Mouse (Mus musculus) brain, embryonic 14.5 days (tissue): ENCODE measurements around the gene Pcif1.

Experiments used
- CTCF ChIP-seq: fragments of 200-500 bp; IDR thresholded peaks from 2 replicates; pipeline ENCODE4 v1.5.1; 2012; ENCODE audit warnings: inconsistent platforms, mild to moderate bottlenecking, moderate library complexity, borderline replicate concordance; ENCODE audit not compliant: insufficient read depth, insufficient read length; ENCODE audit errors: extremely low read depth
- POLR2A ChIP-seq: fragments of 200-500 bp; IDR thresholded peaks from 2 replicates; pipeline ENCODE4 v1.6.1; 2012; ENCODE audit warnings: mild to moderate bottlenecking, inconsistent platforms, borderline replicate concordance; ENCODE audit not compliant: poor library complexity, insufficient read depth, insufficient read length, severe bottlenecking; ENCODE audit errors: extremely low read depth

- TF ChIP-seq CTCF (no peak), POLR2A (no peak)
Measured at GRCm38 (mm10) chr2:164894644-164895043, 15.5 kb downstream of the Pcif1 start.
